Comparison of ENCODE assay signal across 10 mouse cellular contexts in the genomic region with DNA sequence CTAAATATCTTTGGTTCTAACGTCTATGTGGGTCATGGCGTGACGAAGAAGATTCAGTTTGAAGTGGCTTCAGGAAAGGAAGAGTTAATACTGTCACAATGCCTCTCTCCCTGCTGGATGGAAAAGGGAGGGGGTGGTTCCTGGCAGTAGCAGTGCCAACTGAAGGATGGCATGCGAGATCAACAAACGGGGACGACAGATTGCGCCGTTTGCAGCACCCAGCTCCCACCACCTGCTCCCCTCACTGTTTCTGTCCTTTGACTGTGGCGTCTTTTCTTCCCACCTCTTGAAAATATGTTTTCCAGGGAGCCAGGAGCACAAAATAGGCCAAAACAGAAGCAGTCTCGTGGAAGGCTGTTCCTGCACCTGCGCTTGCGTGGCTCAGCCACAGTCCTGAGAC.
DNase-seq lines count a peak whose midpoint lies in the region; ATAC-seq and TF ChIP-seq lines count a peak whose summit lies in the region.
"Had no signal": no experiment of that assay in that cellular context is flagged by ENCODE, and none has a peak within 500 bp of the region (broad histone marks: within the 10 kb centered on the region; RNA-seq: fewer than 3 reads in every experiment).

No protein-coding gene starts in this region.

- peaks cover 65% of the 10 kb centered on the region for H3K4me1 ChIP-seq in forebrain, embryonic 13.5 days
- H3K4me1 ChIP-seq in forebrain, embryonic 11.5 days (replicated peaks; ENCODE audit: control insufficient read depth, insufficient read depth, low read length), result peaks cover 7% of the 10 kb centered on the region; the same call in 1 of the 2 replicates
- H3K4me1 ChIP-seq in hindbrain, embryonic 15.5 days (replicated peaks), result peaks cover 46% of the 10 kb centered on the region
- peaks cover 12% of the 10 kb centered on the region; the same call in 1 of the 2 replicates for H3K4me1 ChIP-seq in kidney, adult 2 months (ENCODE audit: control insufficient read depth, insufficient read depth, low read length)
- peaks cover 26% of the 10 kb centered on the region for H3K4me1 ChIP-seq in embryonic facial prominence, embryonic 10.5 days

- no peaks in the 10 kb centered on the region for H3K36me3 ChIP-seq in forebrain, embryonic 13.5 days (ENCODE audit: poor library complexity, severe bottlenecking)
- no peaks in the 10 kb centered on the region for H3K36me3 ChIP-seq in forebrain, embryonic 11.5 days (ENCODE audit: control insufficient read depth, insufficient read depth, low read length)
- no peaks in the 10 kb centered on the region for H3K36me3 ChIP-seq in hindbrain, embryonic 15.5 days
- no peaks in the 10 kb centered on the region for H3K36me3 ChIP-seq in kidney, adult 2 months (ENCODE audit: control insufficient read depth, insufficient read depth, low read length)
- no peaks in the 10 kb centered on the region for H3K36me3 ChIP-seq in embryonic facial prominence, embryonic 10.5 days (replicated peaks)

- no peaks in the 10 kb centered on the region for H3K27me3 ChIP-seq in forebrain, embryonic 13.5 days
- no peaks in the 10 kb centered on the region for H3K27me3 ChIP-seq in forebrain, embryonic 11.5 days (ENCODE audit: control insufficient read depth, insufficient read depth, low read length)
- H3K27me3 ChIP-seq in hindbrain, embryonic 15.5 days, result no peaks in the 10 kb centered on the region
- no peaks in the 10 kb centered on the region for H3K27me3 ChIP-seq in kidney, adult 2 months (replicated peaks; ENCODE audit: control insufficient read depth, insufficient read depth, low read length)
- H3K27me3 ChIP-seq in embryonic facial prominence, embryonic 10.5 days (replicated peaks; ENCODE audit: low read depth, poor library complexity, severe bottlenecking), result no peaks in the 10 kb centered on the region; the same call in 1 of the 2 replicates

- peak overlapping the region; percentile 34; the same call in 1 of the 2 replicates for H3K9ac ChIP-seq in forebrain, embryonic 13.5 days
- H3K9ac ChIP-seq in forebrain, embryonic 11.5 days (ENCODE audit: low read length), result no peak overlapping the region
- H3K9ac ChIP-seq in hindbrain, embryonic 15.5 days, result no peak overlapping the region
- H3K9ac ChIP-seq: liver, embryonic 14.5 days had no signal

- peak; percentile 54 for ATAC-seq in forebrain, embryonic 13.5 days
- ATAC-seq in forebrain, embryonic 11.5 days (replicated peaks; ENCODE audit: low FRiP score), result no peak
- ATAC-seq in hindbrain, embryonic 15.5 days (ENCODE audit: low FRiP score, low read depth), result no peak

- intact Hi-C loops in left cerebral cortex, postnatal 25 days (cut with DNase I), result loop anchor here (2.0 kb wide), 1 partner anchor 53 kb away; no protein-coding TSS in a partner anchor
- intact Hi-C loops in gastrocnemius, postnatal 36 days (cut with DNase I), result no loop called here

- TF ChIP-seq CTCF in kidney, adult 2 months (conservative IDR thresholded peaks at IDR 0.05; ENCODE audit: insufficient read depth, insufficient read length, low read depth, low read length), result no peak

- no peak overlapping the region for H3K4me3 ChIP-seq in forebrain, embryonic 13.5 days
- H3K4me3 ChIP-seq in forebrain, embryonic 11.5 days (ENCODE audit: low read depth, low read length), result no peak overlapping the region
- H3K4me3 ChIP-seq in hindbrain, embryonic 15.5 days, result no peak overlapping the region
- no peak overlapping the region for H3K4me3 ChIP-seq in kidney, adult 2 months (ENCODE audit: insufficient read depth, low read depth, low read length)
- H3K4me3 ChIP-seq in embryonic facial prominence, embryonic 10.5 days, result no peak overlapping the region

- no peak for DNase-seq in forebrain, embryonic 11.5 days (ENCODE audit: low spot score)
- DNase-seq in cerebellum, adult 18-20 months, result peak; percentile 77 to 82
- DNase-seq in left cerebral cortex, postnatal 25 days (ENCODE audit: low spot score in 2 of 2), result peak; percentile 79 to 94
- no peak for DNase-seq in kidney, adult 2 months
- DNase-seq in gastrocnemius, postnatal 36 days, result no peak
- no peak for DNase-seq in embryonic facial prominence, embryonic 10.5 days (ENCODE audit: low spot score)
- DNase-seq: thymus, adult 18-20 months had no signal

- no peaks in the 10 kb centered on the region for H3K9me3 ChIP-seq in forebrain, embryonic 13.5 days (replicated peaks)
- no peaks in the 10 kb centered on the region for H3K9me3 ChIP-seq in forebrain, embryonic 11.5 days (ENCODE audit: control insufficient read depth, low read length)
- no peaks in the 10 kb centered on the region for H3K9me3 ChIP-seq in hindbrain, embryonic 15.5 days
- no peaks in the 10 kb centered on the region for H3K9me3 ChIP-seq in embryonic facial prominence, embryonic 10.5 days

- H3K27ac ChIP-seq in forebrain, embryonic 13.5 days, result peak overlapping the region; percentile 79
- no peak overlapping the region for H3K27ac ChIP-seq in forebrain, embryonic 11.5 days (ENCODE audit: low read depth, low read length)
- H3K27ac ChIP-seq in hindbrain, embryonic 15.5 days (replicated peaks), result peak overlapping the region; percentile 75
- no peak overlapping the region for H3K27ac ChIP-seq in kidney, adult 2 months (ENCODE audit: insufficient read depth, low read depth, low read length)
- no peak overlapping the region for H3K27ac ChIP-seq in embryonic facial prominence, embryonic 10.5 days (replicated peaks)
- H3K27ac ChIP-seq: liver, embryonic 14.5 days had no signal

- TF ChIP-seq POLR2A in kidney, adult 2 months (IDR thresholded peaks at IDR 0.05; ENCODE audit: low read depth, low read length), result no peak

- H3K4me2 ChIP-seq in forebrain, embryonic 13.5 days, result peak overlapping the region; percentile 29
- no peak overlapping the region for H3K4me2 ChIP-seq in forebrain, embryonic 11.5 days (ENCODE audit: low read depth, low read length, severe bottlenecking)
- H3K4me2 ChIP-seq in hindbrain, embryonic 15.5 days, result peak overlapping the region; percentile 37

- 50% methylated on average over 12 of the region's 12 CpGs for WGBS in forebrain, embryonic 13.5 days
- WGBS in forebrain, embryonic 11.5 days, result 81% methylated on average over 12 of the region's 12 CpGs
- 35% methylated on average over 12 of the region's 12 CpGs for WGBS in hindbrain, embryonic 15.5 days
- 83% methylated on average over 12 of the region's 12 CpGs for WGBS in kidney, adult 2 months
- 85% methylated on average over 12 of the region's 12 CpGs for WGBS in embryonic facial prominence, embryonic 10.5 days

Comparison
In these comparisons a context has a peak if more than half of its experiments do, and no peak if none do; other contexts are left out.
1. H3K27ac ChIP-seq: peak in forebrain, embryonic 13.5 days (single experiment) and hindbrain, embryonic 15.5 days (single experiment); none in forebrain, embryonic 11.5 days (single experiment), kidney, adult 2 months (single experiment) and embryonic facial prominence, embryonic 10.5 days (single experiment).
2. DNase-seq: peak in cerebellum, adult 18-20 months (2 of 2) and left cerebral cortex, postnatal 25 days (2 of 2); none in forebrain, embryonic 11.5 days (single experiment), kidney, adult 2 months (single experiment), gastrocnemius, postnatal 36 days (0 of 2) and embryonic facial prominence, embryonic 10.5 days (single experiment).